Mouse (Mus musculus) brain, adult 2 months (tissue): Measurements from ENCODE around the gene Acan.

Experiments used
- DNase-seq: peaks from one replicate; pipeline ENCODE4 v3.0.0; 2011; ENCODE audit warnings: low read depth, low spot score

The Acan gene

GRCm38 (mm10) chr7:79053383-79053889, at the start of gene Acan:
Gene Acan, plus strand, starts transcription at chr7:79053483.
- no peak for DNase-seq

GRCm38 (mm10) chr7:79021293-79021905, 31.9 kb upstream of the Acan start:
- peak; percentile 7 for DNase-seq

- DNase-seq = no peak
Measured at GRCm38 (mm10) chr7:79029138-79029537, 24.1 kb upstream of the Acan start.

GRCm38 (mm10) chr7:79033745-79034144, 19.5 kb upstream of the Acan start:
- no peak for DNase-seq

GRCm38 (mm10) chr7:79034521-79034920, 18.8 kb upstream of the Acan start:
- DNase-seq = no peak

- DNase-seq = no peak
Measured at GRCm38 (mm10) chr7:79052081-79052480, 1.2 kb upstream of the Acan start.

- DNase-seq = no peak
Measured at GRCm38 (mm10) chr7:79052521-79053382, 531 bp upstream of the Acan start.

- DNase-seq = no peak
Measured at GRCm38 (mm10) chr7:79054111-79054510, 828 bp downstream of the Acan start.

- no peak for DNase-seq
Measured at GRCm38 (mm10) chr7:79058546-79058945, 5.3 kb downstream of the Acan start.

- no peak for DNase-seq
Measured at GRCm38 (mm10) chr7:79067466-79067865, 14.2 kb downstream of the Acan start.

- no peak for DNase-seq
Measured at GRCm38 (mm10) chr7:79068231-79068630, 14.9 kb downstream of the Acan start.

- no peak for DNase-seq
Measured at GRCm38 (mm10) chr7:79079212-79079611, 25.9 kb downstream of the Acan start.

GRCm38 (mm10) chr7:79080572-79081399, 27.5 kb downstream of the Acan start:
- DNase-seq = peak; percentile 76

- DNase-seq = no peak
Measured at GRCm38 (mm10) chr7:79089111-79089510, 35.8 kb downstream of the Acan start.

- no peak for DNase-seq
Measured at GRCm38 (mm10) chr7:79096492-79096891, 43.2 kb downstream of the Acan start.

- DNase-seq = no peak
Measured at GRCm38 (mm10) chr7:79113848-79114247, 60.6 kb downstream of the Acan start.

GRCm38 (mm10) chr7:79123465-79123864, 70.2 kb downstream of the Acan start:
- DNase-seq = peak; percentile 65

GRCm38 (mm10) chr7:79129883-79130282, 76.6 kb downstream of the Acan start:
- DNase-seq = peak; percentile 16

GRCm38 (mm10) chr7:79130385-79130784, 77.1 kb downstream of the Acan start:
- DNase-seq = no peak

GRCm38 (mm10) chr7:79130843-79131444, 77.7 kb downstream of the Acan start, which contains the start of gene Hapln3:
Gene Hapln3, minus strand, starts transcription at chr7:79131018.
- DNase-seq = no peak

GRCm38 (mm10) chr7:79133391-79133790, 80.1 kb downstream of the Acan start:
- DNase-seq = peak; percentile 25
